Mouse (Mus musculus) left cerebral cortex, postnatal 14 days (tissue): Measurements from ENCODE around the gene Acot1. TPM values are rescaled to one million over a fixed set of nuclear protein-coding genes. Genes with fewer than 3 reads are reported as not detected.

Experiments
- DNase-seq, 2 experiments: peaks; one replicate each; pipeline ENCODE4 v3.0.0; 2021 to 2022; ENCODE audit warnings: low spot score in 2 of 2, mixed read lengths in 1 of 2
- intact Hi-C: fragments of 180-260 bp; cut with DNase I; formaldehyde crosslinking; loops from one replicate; pipeline ENCODE4 v1.15.1; 2025
- total RNA-seq, 2 experiments: library from RNA; stranded (reverse); gene quantifications; 2 replicates each; pipeline ENCODE4 v1.2.3; 2021

Acot1 gene
- total RNA-seq, 2 experiments from 2014 or later, result 10.4 to 17.0 TPM

DNA sequence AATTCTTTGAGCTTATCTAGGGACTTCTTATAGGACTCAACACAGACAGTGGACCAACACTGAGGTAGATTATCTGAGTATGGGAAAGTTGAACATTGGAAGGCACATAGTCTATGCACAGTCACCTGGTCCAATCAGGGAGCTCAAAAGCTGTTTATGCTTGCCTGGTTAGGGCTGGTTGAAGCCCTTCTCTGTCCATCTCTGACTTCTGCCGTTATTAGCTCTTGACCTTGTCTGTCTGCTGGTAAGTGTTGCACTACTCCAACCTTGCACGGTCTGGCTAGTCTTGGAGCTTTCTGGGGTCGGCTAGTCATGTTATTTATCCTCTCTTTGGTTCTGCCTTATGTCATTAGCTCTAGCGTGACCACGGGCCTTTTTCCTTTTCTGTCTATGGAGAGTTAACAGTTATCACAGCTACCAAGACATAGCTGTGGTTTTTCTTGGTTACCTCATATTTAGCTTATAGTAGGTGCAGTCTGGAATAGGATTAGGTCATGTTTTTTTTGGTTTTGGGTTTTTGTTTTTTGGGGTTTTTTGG lies 42.7 kb downstream of the Acot1 start, which contains the start of gene Acot3:
Gene Acot3, plus strand, starts transcription at position 208 of the 538 bp plus-strand sequence.
- intact Hi-C loops, result loop anchor here (10.0 kb wide), 1 partner anchor 337 kb away; no protein-coding TSS in a partner anchor
- no peak for DNase-seq

- no peak for DNase-seq
- intact Hi-C loops, result loop anchor here (10.0 kb wide), 1 partner anchor 338 kb away; no protein-coding TSS in a partner anchor
These were observed 43.3 kb downstream of the Acot1 start for GRCm38 (mm10) chr12:84052609-84053008.

DNA sequence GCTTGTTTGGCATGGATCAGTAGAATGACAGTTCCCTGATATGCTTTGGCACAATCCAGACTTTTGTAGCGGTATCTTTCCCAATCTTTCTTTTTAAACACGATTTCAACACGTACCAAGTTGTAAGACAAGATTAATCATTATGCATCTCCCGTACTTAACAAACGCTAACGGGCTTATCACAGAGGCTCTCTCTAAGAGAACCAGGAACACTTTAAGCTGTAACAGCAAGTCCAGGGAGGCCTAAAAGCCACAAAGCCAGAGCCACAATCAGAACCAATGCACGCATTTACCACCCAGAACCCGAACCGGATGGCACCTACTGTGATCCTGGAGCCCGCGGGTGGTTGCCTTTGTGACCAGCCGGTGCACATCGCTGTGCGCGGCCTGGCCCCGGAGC lies 43.9 kb downstream of the Acot1 start:
- DNase-seq, result no peak
- intact Hi-C loops, result loop anchor here (10.0 kb wide), 1 partner anchor 338 kb away; no protein-coding TSS in a partner anchor

GRCm38 (mm10) chr12:84053679-84054391 lies 44.5 kb downstream of the Acot1 start:
- intact Hi-C loops, result loop anchor here (10.0 kb wide), 1 partner anchor 339 kb away; no protein-coding TSS in a partner anchor
- DNase-seq, result peak in 1 of 2 experiments; percentile 45

DNA sequence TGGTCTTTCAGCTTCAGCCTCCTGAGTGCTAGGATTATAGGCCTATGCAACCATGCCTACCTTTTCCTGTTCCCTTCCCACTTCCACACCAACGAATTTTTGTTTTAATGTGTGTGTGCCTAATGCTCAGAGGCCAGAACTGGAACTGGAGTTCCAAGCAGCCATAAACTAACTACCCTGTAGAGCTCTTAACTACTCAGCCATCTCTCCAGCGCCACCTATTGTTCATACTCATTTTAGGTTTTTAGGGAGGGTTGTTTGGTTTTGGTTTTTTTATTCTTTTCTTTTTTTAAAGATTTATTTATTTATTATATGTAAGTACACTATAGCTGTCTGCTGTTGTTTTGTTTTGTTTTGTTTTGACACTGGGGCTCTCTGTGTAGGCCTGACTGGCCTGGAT lies 51.7 kb downstream of the Acot1 start:
- DNase-seq, result peak in 1 of 2 experiments; percentile 52
- intact Hi-C loops, result loop anchor here (5.0 kb wide), 1 partner anchor 89 kb away; no protein-coding TSS in a partner anchor

DNA sequence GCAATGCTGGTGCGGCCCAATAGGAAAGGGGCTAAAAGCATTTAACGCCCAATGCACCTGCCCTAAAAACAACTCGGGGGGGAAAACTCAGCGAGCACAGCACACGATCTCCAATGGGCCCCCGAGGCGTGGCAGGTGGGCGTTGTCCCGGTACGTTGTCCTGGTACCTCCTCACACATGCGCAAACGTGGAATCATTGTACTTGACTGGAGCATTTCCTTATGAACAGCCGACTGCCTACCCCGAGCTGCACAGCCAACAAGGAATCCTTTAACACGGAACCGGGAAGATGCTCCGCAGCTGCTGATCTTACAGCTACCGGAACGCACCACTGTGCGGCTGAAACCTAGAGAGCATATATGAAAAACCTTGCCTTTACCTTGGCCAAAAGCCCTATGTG lies 53.0 kb downstream of the Acot1 start:
- no peak for DNase-seq
- intact Hi-C loops, result loop anchor here (5.0 kb wide), 1 partner anchor 90 kb away; no protein-coding TSS in a partner anchor

DNA sequence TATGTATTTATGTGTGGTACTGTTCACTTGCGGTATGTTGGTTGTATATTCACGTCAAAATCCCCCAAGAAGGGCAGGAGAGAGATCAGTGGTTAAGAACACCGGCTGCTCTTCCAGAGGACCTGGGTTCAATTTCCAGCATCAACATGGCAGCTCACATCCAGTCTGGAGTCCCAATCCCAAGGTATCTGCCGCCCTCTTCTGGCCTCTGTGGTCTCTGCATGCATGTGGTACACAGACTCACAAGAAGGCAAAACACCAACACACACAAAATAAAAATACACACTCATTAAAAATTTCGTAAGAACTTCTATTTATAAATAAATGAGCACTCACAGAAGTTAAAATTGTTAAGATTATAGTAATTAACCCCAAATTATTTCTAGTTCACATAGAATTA lies 53.9 kb downstream of the Acot1 start:
- intact Hi-C loops, result loop anchor here (5.0 kb wide), 1 partner anchor 91 kb away; no protein-coding TSS in a partner anchor
- DNase-seq, result no peak

DNA sequence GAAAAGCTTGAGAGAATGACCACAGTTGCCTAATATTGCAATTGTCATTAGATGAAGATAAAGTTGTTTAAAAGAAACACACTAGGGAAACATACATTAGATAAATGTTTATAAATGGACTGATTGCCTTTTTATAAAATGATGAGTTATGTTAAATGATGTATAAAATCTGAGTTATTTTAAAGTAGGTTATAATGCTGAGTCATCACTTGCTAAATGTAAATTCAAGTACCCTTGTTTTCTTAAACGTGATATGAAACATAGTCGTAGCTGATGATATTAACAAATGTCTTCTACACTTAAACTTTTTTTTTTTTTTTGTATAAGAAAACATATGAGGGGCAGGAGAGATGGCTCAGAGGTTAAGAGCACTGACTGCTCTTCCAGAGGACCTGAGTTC lies 54.5 kb downstream of the Acot1 start:
- intact Hi-C loops, result loop anchor here (5.0 kb wide), 1 partner anchor 92 kb away; no protein-coding TSS in a partner anchor
- DNase-seq, result no peak

GRCm38 (mm10) chr12:84064621-84065020 lies 55.3 kb downstream of the Acot1 start:
- no peak for DNase-seq
- intact Hi-C loops, result loop anchor here (5.0 kb wide), 1 partner anchor 92 kb away; no protein-coding TSS in a partner anchor

GRCm38 (mm10) chr12:84067752-84068151 lies 58.5 kb downstream of the Acot1 start:
- intact Hi-C loops, result no loop called here
- DNase-seq, result no peak

Other genes starting within 250 kb of the Acot1 start
- 10 to 100 TPM; 14.4 TPM for gene Papln, start 245.9 kb upstream of the Acot1 start, total RNA-seq
- gene Numb, start 87.6 kb upstream of the Acot1 start, total RNA-seq, result 10 to 100 TPM; 53.9 to 65.2 TPM
- gene Riox1, start 58.9 kb upstream of the Acot1 start, total RNA-seq, result 10 to 100 TPM; 15.5 to 17.8 TPM
- under 1 TPM; 0.11 to 0.15 TPM for gene Heatr4, start 24.6 kb upstream of the Acot1 start, total RNA-seq
- 10 to 100 TPM in 1 of 2 experiments, 1 to 10 TPM in 1; 8.9 to 10.5 TPM for gene Acot2, start 21.6 kb upstream of the Acot1 start, total RNA-seq
- gene Acot4, start 28.9 kb downstream of the Acot1 start, total RNA-seq, result 1 to 10 TPM; 2.5 to 2.9 TPM
- not detected for gene Gm49366, start 29.4 kb downstream of the Acot1 start, total RNA-seq
- gene Acot3, start 42.7 kb downstream of the Acot1 start, total RNA-seq, result 1 to 10 TPM; 2.1 to 2.3 TPM
- 1 to 10 TPM; 5.1 to 5.3 TPM for gene Acot5, start 59.8 kb downstream of the Acot1 start, total RNA-seq
- gene Acot6, start 91.2 kb downstream of the Acot1 start, total RNA-seq, result 1 to 10 TPM; 3.1 to 3.2 TPM
- 100 to 1,000 TPM; 102 to 106 TPM for gene Dnal1, start 104.9 kb downstream of the Acot1 start, total RNA-seq
- gene Pnma1, start 139.0 kb downstream of the Acot1 start, total RNA-seq, result 1 to 10 TPM; 5.8 to 6.8 TPM
- gene Elmsan1, start 209.4 kb downstream of the Acot1 start, total RNA-seq, result 10 to 100 TPM; 12.6 to 18.6 TPM